Mouse (Mus musculus) cerebellum, adult 11-12 months (tissue): ENCODE measurements around the gene Vax1.

Source experiments
- DNase-seq: peaks from one replicate; pipeline ENCODE4 v3.0.0; 2022

Vax1 gene

DNA sequence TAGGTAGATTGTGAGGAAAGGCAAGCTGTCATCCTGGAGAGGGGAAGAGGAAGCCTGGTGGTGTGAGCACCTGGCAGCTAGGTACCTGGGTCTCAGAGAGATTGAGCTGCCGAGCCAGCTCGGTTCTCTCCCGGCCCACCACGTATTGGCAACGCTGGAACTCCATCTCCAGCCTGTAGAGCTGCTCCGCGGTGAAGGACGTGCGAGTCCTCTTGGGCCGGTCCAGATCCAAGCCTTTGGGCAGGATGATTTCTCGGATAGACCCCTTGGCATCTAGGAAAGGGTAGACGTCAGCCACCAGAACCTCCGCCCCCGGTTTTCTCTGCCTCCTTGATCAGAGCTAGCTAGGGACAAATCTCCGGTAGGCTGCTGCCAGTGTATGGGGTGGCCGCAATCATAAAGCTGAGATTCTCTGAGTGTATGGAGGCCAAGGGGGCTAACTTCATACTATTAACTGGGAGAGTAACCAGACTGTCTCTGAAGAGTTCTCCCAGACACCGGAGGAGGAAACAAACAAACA, 1.4 kb downstream of the Vax1 start:
- no peak for DNase-seq

DNA sequence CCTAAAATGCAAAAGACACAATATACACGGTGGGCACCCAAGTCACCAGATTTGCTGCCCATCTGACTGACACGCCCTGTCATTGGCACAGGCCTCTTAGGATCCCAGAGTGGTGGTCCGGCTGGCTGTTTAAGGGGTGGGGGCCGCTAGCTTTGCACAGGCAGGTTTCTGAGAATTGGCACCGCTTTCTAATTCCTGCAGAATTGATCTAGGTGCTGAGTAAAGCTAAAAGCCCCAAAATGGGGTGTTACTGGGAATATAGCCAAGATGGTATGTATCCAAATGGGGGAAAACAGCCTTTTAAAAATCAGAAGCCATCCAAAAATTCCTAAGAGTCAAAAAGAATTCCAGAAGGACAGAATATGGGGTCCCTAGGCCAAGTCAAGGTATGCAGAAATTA, 2.0 kb downstream of the Vax1 start:
- DNase-seq = no peak

DNA sequence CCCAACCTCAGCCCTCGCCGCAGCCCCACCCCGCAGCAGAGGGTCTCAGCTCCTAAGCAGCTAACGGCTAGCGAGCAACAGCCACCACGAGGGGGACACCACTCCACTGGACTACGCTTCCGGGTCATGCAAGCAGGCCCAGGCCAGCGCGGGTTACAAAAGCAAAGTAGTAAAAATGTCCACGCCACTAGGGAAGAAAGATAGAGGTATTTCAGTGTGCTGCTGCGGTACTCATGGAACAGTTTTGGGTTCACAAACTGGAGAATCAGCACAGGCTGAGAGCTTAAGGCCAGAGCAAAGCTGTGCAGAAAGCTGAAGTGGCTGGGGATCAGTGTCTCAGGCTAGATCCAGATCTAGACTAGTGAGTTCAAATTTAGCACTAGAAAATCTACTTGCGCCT, 3.0 kb downstream of the Vax1 start:
- DNase-seq = no peak

DNA sequence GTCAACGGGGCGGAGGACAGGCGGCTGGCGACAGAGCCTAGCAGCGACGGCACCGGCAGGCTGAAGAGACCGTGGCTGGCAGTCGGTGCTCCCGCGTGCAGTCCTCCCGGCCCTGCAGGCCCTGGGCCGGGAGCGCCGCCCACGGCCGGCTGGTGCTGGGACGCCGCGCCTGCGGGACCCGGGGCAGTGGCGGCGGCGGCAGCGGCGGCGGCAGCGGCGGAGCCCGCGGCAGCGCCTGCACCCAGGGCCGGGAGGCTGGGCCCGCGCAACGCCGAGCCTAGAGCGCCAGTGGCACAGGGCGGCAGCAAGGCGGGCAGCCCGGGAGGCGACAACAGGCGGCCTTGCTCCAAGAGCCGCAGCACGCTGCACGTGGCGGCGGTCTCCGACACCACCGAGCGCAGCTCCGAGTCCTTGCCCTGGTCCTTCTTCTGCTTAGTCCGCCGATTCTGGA, 3.5 kb downstream of the Vax1 start:
- no peak for DNase-seq

DNA sequence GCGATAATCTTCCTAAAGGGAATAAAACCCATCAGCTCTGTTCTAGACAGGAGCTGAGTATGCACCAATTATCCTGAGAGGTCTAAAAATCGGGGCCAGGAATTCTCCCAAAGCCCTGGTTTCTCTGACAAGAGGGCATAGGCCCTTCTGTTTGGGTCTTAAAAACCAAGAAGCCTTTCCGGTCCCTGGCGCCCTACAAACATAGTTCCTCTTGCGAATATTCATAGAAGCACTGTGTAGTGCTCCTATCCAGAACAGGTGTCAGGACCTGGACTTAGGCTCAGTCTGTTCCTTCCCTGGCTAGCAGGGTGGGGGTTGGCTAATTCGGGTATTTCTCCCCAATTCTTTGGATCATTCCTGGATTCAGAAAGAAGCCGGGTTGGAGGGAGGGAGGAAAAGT, 4.3 kb downstream of the Vax1 start:
- no peak for DNase-seq

DNA sequence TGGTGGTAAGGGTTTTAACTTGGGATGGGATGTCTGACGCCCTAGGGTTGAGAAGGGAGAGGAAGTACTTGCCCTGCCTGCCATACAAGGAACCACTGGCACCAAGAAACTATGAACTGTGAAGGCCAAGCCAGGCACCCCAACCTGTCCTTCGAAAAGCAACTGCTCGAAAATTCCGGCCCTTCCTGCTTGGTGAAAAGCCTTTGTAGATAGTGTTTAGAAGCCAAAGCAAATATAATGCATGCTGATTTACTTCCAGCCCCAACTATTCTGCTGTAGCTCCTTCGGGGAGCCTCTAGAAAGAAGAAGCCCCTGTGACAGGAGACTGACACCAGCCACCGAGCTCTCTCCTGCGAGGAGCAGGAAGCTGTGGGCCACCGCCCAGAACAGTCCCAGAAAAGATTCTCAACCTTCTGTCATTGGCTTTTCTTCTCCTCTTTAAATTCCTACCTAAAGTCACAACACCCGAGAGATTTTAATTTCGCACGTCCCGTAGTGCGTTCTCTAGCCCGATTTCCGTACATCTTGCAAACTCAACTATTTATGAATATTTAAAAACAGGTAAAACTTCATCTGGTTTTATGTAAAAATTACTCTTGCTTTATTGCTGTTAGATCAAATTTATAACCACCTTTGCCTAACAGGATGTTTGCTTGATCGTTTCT, 4.8 kb downstream of the Vax1 start:
- DNase-seq = no peak

DNA sequence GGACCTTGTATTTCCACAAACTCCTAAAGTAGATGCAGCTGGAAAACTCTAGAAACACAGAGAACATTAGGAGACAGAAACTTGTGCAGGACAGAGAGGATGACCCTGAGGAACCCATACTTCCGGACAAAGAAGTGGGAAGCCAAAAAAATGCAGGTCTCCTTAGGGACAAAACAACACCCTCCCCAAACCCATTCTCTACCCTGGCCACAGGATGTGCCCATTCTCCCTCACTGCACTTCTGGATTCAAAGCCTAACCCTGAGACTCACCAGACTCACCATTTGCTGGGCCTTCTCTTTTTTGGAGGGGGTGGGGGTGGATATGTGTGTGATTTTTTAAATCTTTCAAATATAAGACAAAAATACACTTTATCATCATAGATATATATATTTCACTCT, 5.7 kb downstream of the Vax1 start:
- no peak for DNase-seq

DNA sequence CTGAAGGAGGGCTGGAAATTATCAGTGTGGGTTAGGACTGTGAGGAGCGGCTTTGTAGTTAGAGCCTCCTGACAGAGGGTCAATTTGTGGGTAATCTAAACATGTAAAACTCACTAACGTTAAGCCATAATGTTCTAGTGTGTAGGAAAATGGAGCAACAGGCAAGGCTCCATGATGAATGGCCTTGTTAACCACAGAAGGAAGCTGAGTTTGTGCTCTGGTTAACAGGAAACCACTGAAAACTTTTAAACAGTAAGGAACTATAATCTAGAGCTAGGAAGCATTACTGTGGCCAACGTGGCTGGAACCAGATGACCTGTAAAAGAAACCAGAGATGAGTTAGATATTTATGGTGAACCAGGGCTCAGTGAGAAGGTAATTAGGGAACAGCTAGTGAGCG, 13.2 kb downstream of the Vax1 start:
- DNase-seq = no peak

DNA sequence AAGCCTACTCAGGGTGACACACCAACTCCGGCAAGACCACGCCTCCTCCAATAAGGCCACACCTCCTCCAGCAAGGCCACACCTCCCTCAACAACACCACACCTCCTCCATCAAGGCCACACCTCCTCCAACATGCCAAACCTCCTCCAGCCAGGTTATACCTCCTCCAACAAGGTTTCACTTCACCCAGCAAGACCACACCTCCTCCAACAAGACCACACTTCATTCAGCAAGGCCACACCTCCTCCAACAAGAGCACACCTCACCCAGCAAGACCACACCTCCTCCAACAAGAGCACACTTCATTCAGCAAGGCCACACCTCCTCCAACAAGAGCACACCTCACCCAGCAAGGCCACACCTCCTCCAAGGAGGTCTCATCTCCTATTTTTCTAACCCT, 15.7 kb downstream of the Vax1 start:
- DNase-seq = no peak

DNA sequence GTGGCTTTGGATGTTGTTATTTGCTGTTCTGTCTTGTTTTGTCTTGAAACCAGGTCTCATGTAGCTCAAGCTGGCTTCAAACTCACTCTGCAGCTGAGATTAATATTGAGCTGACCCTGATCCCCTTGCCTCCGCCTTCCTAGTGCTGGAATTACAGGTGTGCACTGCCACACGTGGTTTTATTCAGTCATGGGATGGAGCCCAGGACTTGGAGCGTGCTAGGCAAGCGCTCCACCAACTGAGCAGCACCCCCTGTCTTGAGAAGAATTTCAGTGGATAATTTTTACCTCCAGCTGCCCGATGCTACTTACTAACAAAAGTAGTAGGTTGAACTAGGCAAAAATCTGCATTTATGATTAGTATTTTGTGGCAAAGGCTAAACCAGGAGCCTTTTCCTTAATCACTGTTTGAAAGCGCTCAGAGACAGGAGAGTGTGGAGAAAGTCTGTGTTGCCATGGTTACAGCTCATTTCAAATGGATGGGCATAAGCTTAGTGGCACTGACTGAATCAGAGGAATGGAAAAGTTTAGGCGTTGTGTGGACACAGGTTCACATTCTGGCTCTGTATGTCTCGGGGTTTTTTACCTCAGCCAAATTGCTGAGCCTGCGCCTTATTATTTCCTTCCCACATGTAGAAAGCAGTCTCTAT, 24.2 kb downstream of the Vax1 start:
- no peak for DNase-seq

DNA sequence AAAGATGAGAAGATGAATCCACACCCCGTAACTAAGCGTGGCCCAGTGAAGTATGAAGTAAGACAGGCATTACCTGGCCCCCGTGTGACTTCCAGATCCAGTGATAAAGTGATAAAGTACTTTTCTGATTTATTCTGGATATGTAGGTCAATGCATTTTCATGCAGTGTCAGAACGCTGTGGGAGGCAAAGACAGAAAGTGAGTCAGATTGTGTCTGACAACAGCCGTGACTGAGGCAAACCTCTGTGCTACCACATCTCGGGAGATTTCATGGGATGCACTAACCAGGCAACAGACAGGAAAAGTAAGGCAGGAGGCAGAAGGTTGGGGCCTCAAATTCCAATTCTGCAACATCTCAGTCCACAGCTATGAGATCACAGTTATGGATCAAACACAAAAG, 24.8 kb downstream of the Vax1 start:
- no peak for DNase-seq

DNA sequence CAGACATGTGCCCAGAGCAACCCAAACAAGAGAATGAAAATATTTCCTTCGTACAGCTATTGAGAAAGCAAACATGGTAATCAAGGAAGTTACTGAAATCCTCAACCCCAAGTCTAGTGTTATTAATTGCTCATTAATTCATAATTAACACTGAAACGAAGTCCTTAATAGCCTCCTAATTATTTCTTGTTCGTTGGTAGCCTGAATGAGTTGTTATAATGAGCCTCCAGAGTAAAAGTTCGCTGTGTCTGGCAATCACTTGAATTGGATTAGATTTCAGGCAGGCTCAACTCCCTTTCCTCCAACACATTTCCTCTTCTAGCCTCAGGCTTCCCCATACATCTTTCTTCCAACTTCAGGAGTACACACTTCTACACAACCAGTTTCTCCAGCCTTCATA, 27.6 kb downstream of the Vax1 start:
- no peak for DNase-seq

DNA sequence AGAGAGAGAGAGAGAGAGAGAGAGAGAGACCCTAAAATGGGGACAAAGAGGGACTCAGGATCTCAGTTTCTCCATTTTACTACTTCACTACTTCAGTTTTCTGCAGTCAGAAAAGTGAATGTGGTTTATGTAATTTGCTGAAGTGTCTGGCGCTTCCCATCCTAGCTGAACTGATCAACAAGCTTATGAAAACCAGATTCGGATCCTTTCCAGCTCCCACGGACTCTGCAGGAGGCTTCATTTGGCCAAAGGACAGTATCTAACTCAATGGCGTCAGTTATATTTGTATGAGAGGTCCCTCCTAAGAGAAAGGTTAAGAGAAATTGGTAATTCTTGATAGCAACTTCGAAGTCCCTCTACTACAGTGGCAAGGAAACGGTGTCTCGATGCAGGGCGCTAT, 34.5 kb downstream of the Vax1 start:
- DNase-seq = no peak

DNA sequence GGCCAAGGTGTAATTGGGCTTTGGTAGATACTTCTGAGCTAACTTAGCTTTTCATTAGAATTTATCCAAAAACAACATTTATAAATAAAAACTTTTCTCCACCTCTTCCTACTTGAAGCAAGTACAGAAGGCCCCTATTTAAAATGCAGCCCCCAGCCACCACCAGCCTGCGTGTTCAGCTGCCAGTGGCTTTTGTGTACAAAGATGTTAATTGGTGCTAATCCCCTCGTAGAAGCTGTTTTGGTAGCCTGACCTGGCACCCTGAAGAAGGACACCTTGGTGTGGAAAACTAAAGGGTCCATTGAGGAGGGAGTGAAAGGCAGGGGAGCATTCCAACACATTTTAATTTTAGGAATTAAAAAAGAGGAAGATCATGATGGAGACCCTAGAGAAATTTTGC, 34.9 kb downstream of the Vax1 start:
- no peak for DNase-seq

DNA sequence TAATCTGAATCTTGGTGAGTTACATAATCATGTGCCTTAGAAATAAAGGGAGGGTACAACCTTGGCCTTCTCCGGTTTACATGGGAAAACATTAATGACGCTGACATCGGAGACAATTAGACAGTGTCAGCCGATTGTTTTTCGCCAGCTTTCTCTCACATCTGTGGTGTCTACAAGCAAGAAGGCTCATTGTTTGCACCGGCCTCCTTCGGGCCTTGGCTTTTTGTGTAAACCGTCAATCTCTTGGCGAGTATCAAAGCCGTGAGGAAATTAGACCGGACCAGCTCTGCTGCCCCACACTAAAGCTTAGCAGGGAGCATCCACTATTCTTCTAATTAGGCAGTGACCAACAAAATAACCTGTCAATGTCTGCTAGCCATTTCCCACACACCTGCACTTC, 36.7 kb downstream of the Vax1 start:
- DNase-seq = no peak

DNA sequence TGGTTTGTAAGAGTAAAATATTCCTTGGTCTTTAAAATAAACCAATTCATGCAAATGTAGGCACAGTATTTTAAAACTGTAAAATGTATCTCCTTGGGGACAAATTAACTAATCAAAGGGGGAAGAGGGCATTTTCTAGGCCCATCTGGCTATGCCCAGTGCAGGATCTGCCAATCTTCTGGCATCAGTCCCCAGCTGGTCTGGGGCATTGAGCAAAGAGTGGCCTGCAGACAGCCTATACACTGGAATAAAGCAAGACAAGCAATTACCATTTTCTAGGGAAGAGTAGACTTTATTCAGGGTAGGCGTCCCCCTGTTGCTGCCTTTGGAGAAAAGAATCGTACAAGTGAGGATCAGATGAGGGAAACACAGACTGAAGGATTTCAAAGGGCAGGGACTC, 40.2 kb downstream of the Vax1 start:
- no peak for DNase-seq

DNA sequence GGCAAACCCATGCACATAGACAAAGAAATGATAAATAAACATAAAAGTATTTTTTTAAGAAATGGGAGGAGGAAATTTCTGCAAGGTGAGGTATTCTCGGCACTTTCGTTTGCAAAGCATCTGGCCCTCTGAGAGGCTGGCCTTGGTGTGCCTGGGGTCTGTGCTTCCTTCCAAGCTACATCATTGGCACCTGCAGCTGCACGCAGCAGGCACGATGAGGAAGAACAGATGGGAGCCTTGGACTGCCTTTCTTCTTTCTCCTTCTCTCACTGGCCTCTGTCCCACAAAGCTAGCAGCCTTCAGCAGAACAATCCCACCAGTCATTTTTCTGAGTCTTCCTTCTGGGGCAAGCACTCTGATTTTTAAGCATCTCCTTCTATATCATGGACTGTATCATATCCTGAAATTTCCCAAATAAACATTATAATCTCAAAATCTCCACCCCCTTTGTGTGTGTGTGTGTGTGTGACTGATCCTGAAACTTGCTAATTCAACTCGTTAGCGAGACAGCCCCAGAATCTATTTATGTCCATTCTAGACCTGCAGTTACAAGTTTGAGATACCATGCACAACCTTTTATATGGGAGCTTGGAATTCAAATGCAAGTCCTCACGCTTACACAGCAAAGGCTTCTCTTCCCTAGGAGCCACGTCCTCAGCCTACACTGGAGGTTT, 41.2 kb downstream of the Vax1 start:
- DNase-seq = no peak

DNA sequence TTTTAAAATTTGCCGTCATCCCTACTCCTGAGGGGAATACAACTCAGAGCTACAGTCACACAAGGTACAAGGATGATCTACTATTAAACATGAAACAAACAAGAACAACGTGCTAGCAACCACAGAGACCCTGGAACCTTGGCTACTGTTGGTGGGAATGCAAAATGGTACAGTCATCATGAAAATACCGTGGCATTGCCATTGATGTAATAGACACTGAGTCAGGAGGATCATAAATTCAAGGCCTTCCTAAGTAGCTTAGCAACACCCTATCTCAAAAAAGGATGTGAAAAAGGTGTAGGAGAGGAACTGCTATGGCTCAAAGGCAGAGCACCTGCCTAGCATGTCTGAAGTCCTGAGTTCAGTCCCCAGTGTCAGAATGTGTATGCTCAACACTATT, 42.4 kb downstream of the Vax1 start:
- DNase-seq = no peak
